Mouse (Mus musculus): ENCODE measurements at regions not wholly inside any gene's neighbourhood (a gene's known extent, or its start where the extent isn't known, plus 50 kb on each side); places are given as distances from the start of the nearest gene placed in this dataset.

DNA sequence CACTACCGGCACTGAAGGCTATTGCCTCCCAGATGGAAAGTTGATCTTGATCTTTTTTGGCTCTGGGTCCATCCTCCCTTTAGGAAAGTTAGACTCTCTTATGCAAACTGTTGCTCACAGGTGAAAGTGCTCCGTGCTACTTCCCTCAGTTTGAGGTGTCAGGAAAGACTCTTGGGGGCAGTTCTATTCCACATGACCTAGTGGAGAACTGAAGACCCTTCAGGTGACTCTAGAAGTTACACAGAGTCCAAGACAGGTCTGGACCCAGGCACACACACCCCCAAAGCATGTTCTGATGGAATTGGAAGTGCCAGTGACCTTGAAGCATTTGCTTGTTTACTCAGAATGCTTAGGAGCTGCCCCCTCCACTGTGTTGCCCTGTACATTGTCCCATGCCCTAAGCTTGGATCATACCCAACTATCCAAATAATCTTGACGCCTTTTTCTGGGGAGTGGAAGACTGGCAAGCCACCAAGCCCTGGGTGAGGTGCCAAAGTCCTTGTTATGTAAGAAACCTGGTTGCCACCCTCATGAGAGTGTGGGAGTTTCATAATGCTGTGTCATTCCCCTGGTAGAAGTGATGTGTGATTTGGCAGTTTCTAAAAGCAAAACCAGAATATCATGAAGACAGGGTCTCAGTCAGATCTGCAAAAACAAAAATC is 51.1 kb upstream of the Nampt start:
- H3K9ac ChIP-seq (replicated peaks; ENCODE audit: low read depth): no peak overlapping the region
- peak; percentile 90 for ATAC-seq
- H3K4me1 ChIP-seq (ENCODE audit: insufficient read depth, low read depth, low read length): peaks cover 10% of the 10 kb centered on the region; the same call in 1 of the 2 replicates
- peak; percentile 78 for TF ChIP-seq EP300 (IDR thresholded peaks at IDR 0.05)
- no peak for TF ChIP-seq CTCF (IDR thresholded peaks at IDR 0.05)
- WGBS: 26% methylated on average over 3 of the region's 3 CpGs
- no peaks in the 10 kb centered on the region for H3K27me3 ChIP-seq (replicated peaks; ENCODE audit: insufficient read depth, low read length)
- no peaks in the 10 kb centered on the region for H3K9me3 ChIP-seq (ENCODE audit: low read length)
- H3K27ac ChIP-seq (ENCODE audit: low read length): peak overlapping the region; percentile 60
- H3K4me2 ChIP-seq (replicated peaks; ENCODE audit: low read depth, low read length): no peak overlapping the region
- DNase-seq (ENCODE audit: low spot score): peak; percentile 71
- no peaks in the 10 kb centered on the region for H3K36me3 ChIP-seq (ENCODE audit: insufficient read depth, low read length)
- H3K4me3 ChIP-seq (ENCODE audit: low read depth, low read length): no peak overlapping the region

DNA sequence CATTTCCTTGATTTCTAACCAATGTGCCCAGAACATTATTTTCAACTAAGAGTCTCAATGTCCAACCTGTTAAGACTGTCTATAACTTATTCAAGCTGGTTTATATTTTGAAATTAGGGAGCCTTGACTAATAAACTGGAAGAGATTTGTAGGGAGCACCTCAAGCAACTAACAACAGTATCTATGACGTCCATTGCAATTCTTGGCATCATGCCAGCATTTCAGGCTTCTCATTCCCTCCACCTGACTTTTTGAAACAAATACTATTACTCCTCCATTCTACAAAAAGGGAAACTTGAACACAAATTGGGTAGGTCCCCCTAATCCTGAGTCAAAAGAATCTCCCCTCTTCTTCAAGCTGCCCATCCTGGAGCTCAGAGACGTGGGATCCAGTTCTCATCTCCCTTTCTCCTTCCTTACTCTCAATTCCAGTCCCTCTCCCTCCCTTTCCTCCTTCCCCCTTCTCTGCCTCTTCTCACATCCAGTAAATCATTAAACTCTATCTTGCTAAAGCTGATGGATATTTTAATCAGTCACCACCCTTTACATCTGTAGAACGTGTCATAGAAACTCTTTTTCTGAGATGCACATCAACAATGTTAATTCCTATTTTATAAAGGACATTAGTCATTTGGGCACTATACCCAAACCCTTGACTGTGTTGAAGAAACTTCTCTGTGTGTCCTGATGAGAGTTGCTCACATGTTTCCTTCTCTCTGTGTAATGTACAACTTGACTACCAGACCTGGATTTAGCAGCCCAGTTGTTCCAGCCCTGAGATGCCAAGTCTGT is 50.4 kb upstream of the Nampt start:
- no peaks in the 10 kb centered on the region for H3K36me3 ChIP-seq (ENCODE audit: insufficient read depth, low read length)
- TF ChIP-seq CTCF (IDR thresholded peaks at IDR 0.05): no peak
- TF ChIP-seq EP300 (IDR thresholded peaks at IDR 0.05): no peak
- no peaks in the 10 kb centered on the region for H3K9me3 ChIP-seq (ENCODE audit: low read length)
- no peak overlapping the region for H3K4me2 ChIP-seq (replicated peaks; ENCODE audit: low read depth, low read length)
- no peaks in the 10 kb centered on the region for H3K27me3 ChIP-seq (replicated peaks; ENCODE audit: insufficient read depth, low read length)
- peaks cover 10% of the 10 kb centered on the region; the same call in 1 of the 2 replicates for H3K4me1 ChIP-seq (ENCODE audit: insufficient read depth, low read depth, low read length)
- DNase-seq (ENCODE audit: low spot score) (no peak), ATAC-seq (no peak; the same call in none of the 2 replicates)
- H3K4me3 ChIP-seq (ENCODE audit: low read depth, low read length): no peak overlapping the region
- 0 out of 2 replicates have a peak overlapping the region, but pooled peaks have one; percentile 11 for H3K27ac ChIP-seq (ENCODE audit: low read length)
- H3K9ac ChIP-seq (replicated peaks; ENCODE audit: low read depth): no peak overlapping the region
- WGBS: 50% methylated on average over 3 of the region's 3 CpGs
